Mouse (Mus musculus) megakaryocyte, embryonic 14.5 days (primary cell): ENCODE data around the gene Cabcoco1.

Source experiments
- FLI1 ChIP-seq: IDR thresholded peaks from 2 replicates; pipeline ENCODE4 v1.6.1; 2012; ENCODE audit warnings: low read length, inconsistent platforms, mixed read lengths
- GATA1 ChIP-seq: IDR thresholded peaks from 3 replicates; pipeline ENCODE4 v1.6.1; 2012; ENCODE audit warnings: mixed read lengths, low read length, inconsistent platforms, borderline replicate concordance

GRCm38 (mm10) chr10:68589530-68590252 lies 48.0 kb upstream of the Cabcoco1 start:
- TF ChIP-seq GATA1 (no peak), FLI1 (no peak)
